10 mouse cellular contexts compared by ENCODE assay signal in genomic region chr17:5083497-5083896, GRCm38 (mm10).
DNase-seq lines count a peak whose midpoint lies in the region; ATAC-seq and TF ChIP-seq lines count a peak whose summit lies in the region.
"Had no signal": no experiment of that assay in that cellular context is flagged by ENCODE, and none has a peak within 500 bp of the region (broad histone marks: within the 10 kb centered on the region; RNA-seq: fewer than 3 reads in every experiment).

No protein-coding gene starts in this region.

- H3K4me2 ChIP-seq in forebrain, embryonic 12.5 days = no peak overlapping the region
- no peak overlapping the region for H3K4me2 ChIP-seq in liver, embryonic 12.5 days
- H3K4me2 ChIP-seq in embryonic facial prominence, embryonic 15.5 days (replicated peaks) = no peak overlapping the region
- H3K4me2 ChIP-seq in hindbrain, postnatal 0 days (ENCODE audit: low read depth, low read length) = no peak overlapping the region
- H3K4me2 ChIP-seq: heart, embryonic 15.5 days; lung, embryonic 15.5 days had no signal

- no peak for DNase-seq in forebrain, embryonic 10.5 days (ENCODE audit: extremely low spot score, low spot score)
- no peak for DNase-seq in liver
- no peak for DNase-seq in hindbrain, postnatal 0 days (ENCODE audit: low spot score)
- DNase-seq in urinary bladder, postnatal 10 days (ENCODE audit: low spot score) = no peak
- DNase-seq in kidney, adult 11 months = no peak

- no peak overlapping the region for H3K9ac ChIP-seq in forebrain, embryonic 12.5 days
- no peak overlapping the region for H3K9ac ChIP-seq in liver, embryonic 12.5 days
- no peak overlapping the region for H3K9ac ChIP-seq in embryonic facial prominence, embryonic 15.5 days
- H3K9ac ChIP-seq in hindbrain, postnatal 0 days (replicated peaks; ENCODE audit: low read length) = no peak overlapping the region
- H3K9ac ChIP-seq: heart, embryonic 15.5 days; lung, embryonic 15.5 days had no signal

- no peaks in the 10 kb centered on the region for H3K9me3 ChIP-seq in forebrain, embryonic 12.5 days
- H3K9me3 ChIP-seq in forebrain, embryonic 10.5 days = no peaks in the 10 kb centered on the region
- H3K9me3 ChIP-seq in liver, embryonic 12.5 days (replicated peaks) = no peaks in the 10 kb centered on the region
- no peaks in the 10 kb centered on the region for H3K9me3 ChIP-seq in embryonic facial prominence, embryonic 15.5 days (replicated peaks)
- no peaks in the 10 kb centered on the region for H3K9me3 ChIP-seq in hindbrain, postnatal 0 days (ENCODE audit: low read length)
- H3K9me3 ChIP-seq: heart, embryonic 15.5 days; lung, embryonic 15.5 days had no signal

- H3K4me3 ChIP-seq in forebrain, embryonic 12.5 days (replicated peaks) = no peak overlapping the region
- no peak overlapping the region for H3K4me3 ChIP-seq in forebrain, embryonic 10.5 days
- H3K4me3 ChIP-seq in liver, embryonic 12.5 days = no peak overlapping the region
- H3K4me3 ChIP-seq in embryonic facial prominence, embryonic 15.5 days (replicated peaks) = no peak overlapping the region
- H3K4me3 ChIP-seq in hindbrain, postnatal 0 days (ENCODE audit: low read length) = no peak overlapping the region
- H3K4me3 ChIP-seq: heart, embryonic 15.5 days; lung, embryonic 15.5 days had no signal

- 0 out of 2 replicates have a peak overlapping the region, but pooled peaks have one; percentile 25 for H3K27ac ChIP-seq in forebrain, embryonic 12.5 days
- H3K27ac ChIP-seq in forebrain, embryonic 10.5 days = no peak overlapping the region
- H3K27ac ChIP-seq in liver, embryonic 12.5 days = 0 out of 2 replicates have a peak overlapping the region, but pooled peaks have one; percentile 30
- H3K27ac ChIP-seq in embryonic facial prominence, embryonic 15.5 days (replicated peaks) = 0 out of 2 replicates have a peak overlapping the region, but pooled peaks have one; percentile 66
- 0 out of 2 replicates have a peak overlapping the region, but pooled peaks have one; percentile 23 for H3K27ac ChIP-seq in hindbrain, postnatal 0 days
- H3K27ac ChIP-seq: heart, embryonic 15.5 days had no signal

- H3K36me3 ChIP-seq in forebrain, embryonic 12.5 days (replicated peaks) = no peaks in the 10 kb centered on the region
- no peaks in the 10 kb centered on the region for H3K36me3 ChIP-seq in forebrain, embryonic 10.5 days (replicated peaks)
- H3K36me3 ChIP-seq in liver, embryonic 12.5 days = no peaks in the 10 kb centered on the region
- no peaks in the 10 kb centered on the region for H3K36me3 ChIP-seq in embryonic facial prominence, embryonic 15.5 days
- H3K36me3 ChIP-seq in hindbrain, postnatal 0 days (ENCODE audit: insufficient read depth, low read length) = no peaks in the 10 kb centered on the region
- H3K36me3 ChIP-seq: heart, embryonic 15.5 days; lung, embryonic 15.5 days had no signal

- no peaks in the 10 kb centered on the region for H3K27me3 ChIP-seq in forebrain, embryonic 12.5 days
- H3K27me3 ChIP-seq in forebrain, embryonic 10.5 days (ENCODE audit: poor library complexity, severe bottlenecking) = no peaks in the 10 kb centered on the region
- H3K27me3 ChIP-seq in liver, embryonic 12.5 days (replicated peaks) = no peaks in the 10 kb centered on the region
- H3K27me3 ChIP-seq in embryonic facial prominence, embryonic 15.5 days = no peaks in the 10 kb centered on the region
- no peaks in the 10 kb centered on the region for H3K27me3 ChIP-seq in hindbrain, postnatal 0 days (ENCODE audit: insufficient read depth, low read length)
- H3K27me3 ChIP-seq: heart, embryonic 15.5 days; lung, embryonic 15.5 days had no signal

- peaks cover 74% of the 10 kb centered on the region for H3K4me1 ChIP-seq in forebrain, embryonic 12.5 days
- H3K4me1 ChIP-seq in forebrain, embryonic 10.5 days = peaks cover 78% of the 10 kb centered on the region
- peaks cover 80% of the 10 kb centered on the region for H3K4me1 ChIP-seq in liver, embryonic 12.5 days
- H3K4me1 ChIP-seq in embryonic facial prominence, embryonic 15.5 days = peaks cover 60% of the 10 kb centered on the region
- peaks cover 34% of the 10 kb centered on the region for H3K4me1 ChIP-seq in hindbrain, postnatal 0 days (ENCODE audit: insufficient read depth, low read length)

- ATAC-seq in forebrain, embryonic 12.5 days (ENCODE audit: low FRiP score) = no peak
- no peak for ATAC-seq in liver, embryonic 12.5 days
- no peak for ATAC-seq in embryonic facial prominence, embryonic 15.5 days (ENCODE audit: insufficient number of reproducible peaks, low FRiP score, low TSS enrichment, low read depth)
- ATAC-seq in hindbrain, postnatal 0 days = no peak

- TF ChIP-seq CTCF in hindbrain, postnatal 0 days (IDR thresholded peaks at IDR 0.05; ENCODE audit: low read depth) = no peak

- 85% methylated on average over 3 of the region's 3 CpGs for WGBS in forebrain, embryonic 12.5 days
- 85% methylated on average over 3 of the region's 3 CpGs for WGBS in forebrain, embryonic 10.5 days
- 70% methylated on average over 3 of the region's 3 CpGs for WGBS in liver, embryonic 12.5 days (ENCODE audit: insufficient replicate concordance)
- 80% methylated on average over 3 of the region's 3 CpGs for WGBS in embryonic facial prominence, embryonic 15.5 days
- 54% methylated on average over 3 of the region's 3 CpGs for WGBS in hindbrain, postnatal 0 days
